Mouse (Mus musculus): ENCODE data around the gene Ephb2.

Ephb2 gene

GRCm38 (mm10) chr4:136763349-136763748 is 72.4 kb downstream of the Ephb2 start:
- no peak for DNase-seq (ENCODE audit: low read depth, low spot score)

GRCm38 (mm10) chr4:136761713-136762380 is 73.9 kb downstream of the Ephb2 start:
- DNase-seq (ENCODE audit: low read depth, low spot score): no peak

GRCm38 (mm10) chr4:136760882-136761281 is 74.9 kb downstream of the Ephb2 start:
- DNase-seq (ENCODE audit: low read depth, low spot score): no peak

- DNase-seq (ENCODE audit: low read depth, low spot score): no peak
Observed at GRCm38 (mm10) chr4:136757096-136757495, 78.7 kb downstream of the Ephb2 start.

- DNase-seq (ENCODE audit: low read depth, low spot score): no peak
Observed at GRCm38 (mm10) chr4:136756486-136756885, 79.3 kb downstream of the Ephb2 start.

- no peak for DNase-seq (ENCODE audit: low read depth, low spot score)
Observed at GRCm38 (mm10) chr4:136755364-136755811, 80.4 kb downstream of the Ephb2 start.

- no peak for DNase-seq (ENCODE audit: low read depth, low spot score)
Observed at GRCm38 (mm10) chr4:136754256-136754655, 81.5 kb downstream of the Ephb2 start.

- no peak for DNase-seq (ENCODE audit: low read depth, low spot score)
Observed at GRCm38 (mm10) chr4:136751355-136752020, 84.3 kb downstream of the Ephb2 start.

GRCm38 (mm10) chr4:136750578-136751338 is 85.0 kb downstream of the Ephb2 start:
- DNase-seq (ENCODE audit: low read depth, low spot score): no peak

- DNase-seq (ENCODE audit: low read depth, low spot score): no peak
Observed at GRCm38 (mm10) chr4:136749851-136750577, 85.8 kb downstream of the Ephb2 start.

GRCm38 (mm10) chr4:136749431-136749830 is 86.4 kb downstream of the Ephb2 start:
- no peak for DNase-seq (ENCODE audit: low read depth, low spot score)

- DNase-seq (ENCODE audit: low read depth, low spot score): no peak
Observed at GRCm38 (mm10) chr4:136748842-136749392, 86.9 kb downstream of the Ephb2 start.

- no peak for DNase-seq (ENCODE audit: low read depth, low spot score)
Observed at GRCm38 (mm10) chr4:136746516-136746915, 89.3 kb downstream of the Ephb2 start.

- DNase-seq (ENCODE audit: low read depth, low spot score): no peak
Observed at GRCm38 (mm10) chr4:136742677-136743076, 93.1 kb downstream of the Ephb2 start.

GRCm38 (mm10) chr4:136741840-136742239 is 93.9 kb downstream of the Ephb2 start:
- no peak for DNase-seq (ENCODE audit: low read depth, low spot score)

- DNase-seq (ENCODE audit: low read depth, low spot score): no peak
Observed at GRCm38 (mm10) chr4:136740963-136741362, 94.8 kb downstream of the Ephb2 start.

GRCm38 (mm10) chr4:136739189-136739588 is 96.6 kb downstream of the Ephb2 start:
- DNase-seq (ENCODE audit: low read depth, low spot score): no peak

GRCm38 (mm10) chr4:136738291-136738690 is 97.5 kb downstream of the Ephb2 start:
- no peak for DNase-seq (ENCODE audit: low read depth, low spot score)

GRCm38 (mm10) chr4:136735856-136736255 is 99.9 kb downstream of the Ephb2 start:
- no peak for DNase-seq (ENCODE audit: low read depth, low spot score)

- no peak for DNase-seq (ENCODE audit: low read depth, low spot score)
Observed at GRCm38 (mm10) chr4:136734210-136734803, 101.5 kb downstream of the Ephb2 start.

All from CD4-positive helper T cell, adult 2 months (primary cell).